Mouse (Mus musculus): ENCODE measurements at regions not wholly inside any gene's neighbourhood (a gene's known extent, or its start where the extent isn't known, plus 50 kb on each side); places are given as distances from the start of the nearest gene placed in this dataset.

DNA sequence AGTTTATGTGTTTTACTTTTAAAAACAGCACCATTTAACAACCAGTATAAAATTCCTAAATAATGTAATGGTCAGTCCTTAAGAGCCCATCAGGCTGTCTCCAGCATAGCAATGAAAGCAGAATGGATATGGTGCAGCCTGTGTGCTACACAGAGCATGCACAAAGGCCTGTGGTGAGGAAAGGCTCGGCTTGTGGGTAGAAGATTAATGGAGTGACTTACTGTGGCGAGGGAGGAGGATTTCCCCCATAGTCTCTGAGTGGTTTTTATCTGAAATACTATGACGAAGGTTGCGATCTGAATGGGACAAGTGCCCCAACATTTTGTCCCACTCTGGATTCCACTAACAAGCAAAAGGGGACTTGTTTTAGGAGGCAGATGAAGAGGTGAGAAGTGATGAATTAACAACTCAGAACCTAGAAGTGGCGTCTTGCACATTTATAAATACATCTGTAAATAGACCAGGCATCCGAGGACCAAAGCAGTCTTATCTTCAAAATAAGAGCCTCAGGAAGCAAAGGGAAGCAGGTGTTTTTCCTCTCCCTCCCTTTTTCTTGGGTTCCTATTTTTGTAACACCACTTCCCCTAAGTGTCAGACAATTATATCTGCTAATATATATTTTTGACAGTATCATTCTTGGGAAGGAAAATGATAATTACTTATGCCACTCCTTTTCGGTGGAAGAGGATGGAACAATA, 55.9 kb upstream of the Clnk start:
- intact Hi-C loops (cut with DNase I) = no loop called here

DNA sequence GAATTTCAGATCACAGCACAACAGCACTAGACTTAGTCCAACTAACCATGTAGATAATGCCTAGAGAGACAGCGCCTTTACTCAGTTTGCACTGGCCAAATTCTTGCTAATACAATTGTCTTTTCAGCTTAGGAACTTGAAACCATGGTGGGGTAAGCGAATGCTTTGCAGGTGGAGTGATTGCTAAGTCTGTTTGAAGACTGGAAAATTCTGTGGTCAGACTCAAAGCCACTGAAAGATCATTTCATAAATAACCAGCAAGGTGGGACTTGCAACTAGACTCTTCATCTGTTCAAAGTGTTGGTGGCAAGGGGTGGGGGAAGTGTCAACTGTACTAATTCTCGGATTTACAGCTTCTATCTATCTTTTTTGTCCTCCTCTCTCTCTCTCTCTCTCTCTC, 50.4 kb upstream of the Clnk start:
- no peak for DNase-seq
- Histone ChIP-seq H3K4me3 (no peak overlapping the region), H3K27ac (no peak overlapping the region)
- intact Hi-C loops (cut with DNase I) = no loop called here
- no peak for TF ChIP-seq CTCF (IDR thresholded peaks at IDR 0.05)

More for the DNA sequence above, 55.9 kb upstream of the Clnk start:
- no peak for DNase-seq
- Histone ChIP-seq H3K4me3 (no peak overlapping the region), H3K27ac (no peak overlapping the region)
- no peak for TF ChIP-seq CTCF (IDR thresholded peaks at IDR 0.05)
